Mouse (Mus musculus) gastrocnemius, adult 2 months (tissue): ENCODE measurements around the gene Nkain2. TPM values are rescaled to one million over a fixed set of nuclear protein-coding genes. Genes with fewer than 3 reads are reported as not detected.

Experiments
- DNase-seq: peaks from one replicate; pipeline ENCODE4 v3.0.0; 2022
- H3K27ac ChIP-seq: fragments of 200-600 bp; 2 replicates; pipeline ENCODE4 v1.8.1; 2022; ENCODE audit warnings: mild to moderate bottlenecking
- H3K4me3 ChIP-seq: fragments of 200-600 bp; 2 replicates; pipeline ENCODE4 v1.8.1; 2022; ENCODE audit warnings: mild to moderate bottlenecking, moderate library complexity
- CTCF ChIP-seq: fragments of 200-600 bp; IDR thresholded peaks from 2 replicates; pipeline ENCODE4 v1.8.1; 2022; ENCODE audit warnings: antibody characterized with exemption, mild to moderate bottlenecking, moderate library complexity
- intact Hi-C: fragments of 180-260 bp; cut with DNase I; formaldehyde crosslinking; loops from one replicate; pipeline ENCODE4 v1.15.1; 2025
- total RNA-seq, 2 experiments: library from RNA; stranded (reverse); gene quantifications; 2 replicates each; pipeline ENCODE4 v1.2.3; 2021

Nkain2 gene
- total RNA-seq, 2 experiments from 2014 or later, result 0.22 to 0.26 TPM

- H3K27ac ChIP-seq, result no peak overlapping the region
- intact Hi-C loops, result no loop called here
- no peak for DNase-seq
These were observed 646.9 kb downstream of the Nkain2 start for GRCm38 (mm10) chr10:32243266-32243882.

GRCm38 (mm10) chr10:32241168-32241567, 649.1 kb downstream of the Nkain2 start:
- intact Hi-C loops, result no loop called here
- Histone ChIP-seq H3K4me3 (no peak overlapping the region), H3K27ac (no peak overlapping the region)
- TF ChIP-seq CTCF, result no peak
- no peak for DNase-seq

More at GRCm38 (mm10) chr10:32243266-32243882, 646.9 kb downstream of the Nkain2 start:
- no peak for TF ChIP-seq CTCF
- no peak overlapping the region for H3K4me3 ChIP-seq

GRCm38 (mm10) chr10:32182951-32183350, 707.3 kb downstream of the Nkain2 start:
- Histone ChIP-seq H3K4me3 (no peak overlapping the region), H3K27ac (no peak overlapping the region)
- intact Hi-C loops, result no loop called here
- DNase-seq, result no peak
- no peak for TF ChIP-seq CTCF

- TF ChIP-seq CTCF, result no peak
- Histone ChIP-seq H3K27ac (no peak overlapping the region), H3K4me3 (no peak overlapping the region)
- intact Hi-C loops, result no loop called here
- DNase-seq, result no peak
These were observed 798.9 kb downstream of the Nkain2 start for GRCm38 (mm10) chr10:32091354-32091753.

GRCm38 (mm10) chr10:32060396-32060795, 829.9 kb downstream of the Nkain2 start:
- H3K4me3 ChIP-seq, result no peak overlapping the region
- no peak overlapping the region for H3K27ac ChIP-seq
- intact Hi-C loops, result no loop called here
- no peak for TF ChIP-seq CTCF
- no peak for DNase-seq

GRCm38 (mm10) chr10:32058251-32058650, 832.0 kb downstream of the Nkain2 start:
- intact Hi-C loops, result no loop called here

GRCm38 (mm10) chr10:32052546-32053295, 837.5 kb downstream of the Nkain2 start:
- no peak for DNase-seq
- Histone ChIP-seq H3K4me3 (no peak overlapping the region), H3K27ac (no peak overlapping the region)
- TF ChIP-seq CTCF, result no peak
- intact Hi-C loops, result no loop called here

More at GRCm38 (mm10) chr10:32058251-32058650, 832.0 kb downstream of the Nkain2 start:
- no peak overlapping the region for H3K27ac ChIP-seq
- H3K4me3 ChIP-seq, result no peak overlapping the region
- no peak for TF ChIP-seq CTCF
- no peak for DNase-seq

GRCm38 (mm10) chr10:32052045-32052444, 838.2 kb downstream of the Nkain2 start:
- TF ChIP-seq CTCF, result no peak
- Histone ChIP-seq H3K4me3 (no peak overlapping the region), H3K27ac (no peak overlapping the region)
- no peak for DNase-seq
- intact Hi-C loops, result no loop called here

GRCm38 (mm10) chr10:32029996-32030395, 860.3 kb downstream of the Nkain2 start:
- DNase-seq, result no peak
- intact Hi-C loops, result no loop called here
- TF ChIP-seq CTCF, result no peak
- Histone ChIP-seq H3K27ac (no peak overlapping the region), H3K4me3 (no peak overlapping the region)

- peak overlapping the region; percentile 51 for H3K27ac ChIP-seq
- TF ChIP-seq CTCF, result no peak
- DNase-seq, result peak; percentile 13
- no peak overlapping the region for H3K4me3 ChIP-seq
- intact Hi-C loops, result no loop called here
These were observed 871.9 kb downstream of the Nkain2 start for GRCm38 (mm10) chr10:32018385-32018784.

- no peak for DNase-seq
- H3K27ac ChIP-seq, result no peak overlapping the region
- intact Hi-C loops, result no loop called here
- H3K4me3 ChIP-seq, result no peak overlapping the region
- TF ChIP-seq CTCF, result no peak
These were observed 889.0 kb downstream of the Nkain2 start for GRCm38 (mm10) chr10:32001216-32001753.

- DNase-seq, result no peak
- no peak overlapping the region for H3K27ac ChIP-seq
- no peak for TF ChIP-seq CTCF
- intact Hi-C loops, result no loop called here
- no peak overlapping the region for H3K4me3 ChIP-seq
These were observed 897.1 kb downstream of the Nkain2 start for GRCm38 (mm10) chr10:31993205-31993604.

- no peak for TF ChIP-seq CTCF
- intact Hi-C loops, result no loop called here
- Histone ChIP-seq H3K4me3 (no peak overlapping the region), H3K27ac (no peak overlapping the region)
- DNase-seq, result no peak
These were observed 911.9 kb downstream of the Nkain2 start for GRCm38 (mm10) chr10:31978387-31978786.
